Mouse (Mus musculus) forebrain, embryonic 14.5 days (tissue): ENCODE measurements around the gene Ppfibp1. TPM values are rescaled to one million over a fixed set of nuclear protein-coding genes. Genes with fewer than 3 reads are reported as not detected.

Experiments used
- ATAC-seq: fragments of 200-750 bp; cut with Nextera tagmentation; 2 replicates; pipeline ENCODE4 v1.8.0; 2017; ENCODE audit warnings: mild to moderate bottlenecking, moderate library complexity
- DNase-seq: peaks from one replicate; pipeline ENCODE4 v3.0.0-alpha.2; 2015; ENCODE audit warnings: low spot score
- H3K27ac ChIP-seq: fragments of 300-500 bp; sonication (generic); 2 replicates; pipeline ENCODE4 v1.5.1; 2014; ENCODE audit warnings: low read depth, mild to moderate bottlenecking, control low read depth, low read length, moderate library complexity
- H3K27me3 ChIP-seq: fragments of 300-500 bp; sonication (generic); replicated peaks from 2 replicates; pipeline ENCODE4 v1.6.1; 2014; ENCODE audit warnings: low read length, control low read depth, mixed read lengths; ENCODE audit not compliant: control insufficient read depth, insufficient read depth
- H3K36me3 ChIP-seq: fragments of 300-500 bp; sonication (generic); 2 replicates; pipeline ENCODE4 v1.6.1; 2014; ENCODE audit warnings: low read length, control low read depth; ENCODE audit not compliant: control insufficient read depth, insufficient read depth
- H3K4me1 ChIP-seq: fragments of 300-500 bp; sonication (generic); 2 replicates; pipeline ENCODE4 v1.6.1; 2014; ENCODE audit warnings: antibody characterized with exemption, low read length, control low read depth; ENCODE audit not compliant: control insufficient read depth, insufficient read depth
- H3K4me2 ChIP-seq: fragments of 300-500 bp; sonication (generic); 2 replicates; pipeline ENCODE4 v1.6.1; 2014; ENCODE audit warnings: mild to moderate bottlenecking, control low read depth, low read length
- H3K4me3 ChIP-seq: fragments of 300-500 bp; sonication (generic); 2 replicates; pipeline ENCODE4 v1.5.1; 2014; ENCODE audit warnings: low read depth, low read length, control low read depth
- H3K9ac ChIP-seq: fragments of 300-500 bp; sonication (generic); 2 replicates; pipeline ENCODE4 v1.6.1; 2014; ENCODE audit warnings: mild to moderate bottlenecking, low read length, control low read depth, moderate library complexity
- H3K9me3 ChIP-seq: fragments of 300-500 bp; sonication (generic); replicated peaks from 2 replicates; pipeline ENCODE4 v1.6.1; 2016; ENCODE audit warnings: low read length, control low read depth, mixed read lengths; ENCODE audit not compliant: control insufficient read depth
- WGBS: fragments of 180-500 bp; shearing (Covaris S2); extraction: QIAGEN DNeasy Blood & Tissue Kit; methylation state at CpG from one replicate; pipeline ENCODE4 v1.1.7; 2014; 5-methylcytosine and 5-hydroxymethylcytosine counted together
- polyA plus RNA-seq: library from polyadenylated mRNA; unstranded; fragments of >200 nt; fragmentation: Nextera tagmentation; extraction: Ambion mirVana; gene quantifications from 2 replicates; pipeline ENCODE4 v1.2.1, GENCODE M21; 2014

Ppfibp1 gene
- polyA plus RNA-seq, 1 experiment from 2014 or later = 10.9 TPM

DNA sequence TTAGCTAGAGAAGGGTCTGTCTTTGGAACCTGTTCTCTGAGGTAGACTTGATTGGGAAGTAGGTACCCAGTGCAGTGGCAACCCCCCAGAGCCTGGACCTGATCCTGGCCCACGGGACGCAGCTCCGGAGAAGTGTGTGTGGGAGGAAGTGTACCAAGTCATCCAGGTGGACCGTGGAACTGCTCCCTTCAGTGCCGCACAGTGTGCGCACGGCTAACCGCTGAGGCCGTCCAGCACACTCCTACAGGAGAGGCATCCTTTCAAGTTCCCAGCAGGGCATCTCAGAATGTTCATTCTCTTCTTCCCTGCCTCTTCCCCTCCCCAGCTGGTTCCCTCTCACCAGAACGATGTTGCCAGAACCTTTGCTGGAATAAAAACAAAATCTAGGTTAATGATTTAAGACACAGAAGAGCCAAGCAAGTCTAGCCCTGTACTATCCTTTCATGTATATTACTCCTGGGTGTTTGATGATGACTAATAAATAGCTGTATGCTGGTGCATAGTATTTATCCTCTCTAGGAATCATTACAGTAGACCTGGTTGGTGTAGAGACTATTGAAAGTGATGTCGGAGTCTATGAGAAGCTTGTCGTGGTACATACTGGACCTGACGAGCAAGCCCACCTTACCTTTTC, 77.0 kb downstream of the Ppfibp1 start:
- no peak for ATAC-seq
- Histone ChIP-seq H3K9ac (no peak overlapping the region), H3K4me3 (no peak overlapping the region), H3K27me3 (no peaks in the 10 kb centered on the region), H3K4me2 (no peak overlapping the region), H3K9me3 (no peaks in the 10 kb centered on the region), H3K4me1 (no peaks in the 10 kb centered on the region), H3K27ac (no peak overlapping the region), H3K36me3 (no peaks in the 10 kb centered on the region)
- DNase-seq = no peak
- 71% methylated on average over 13 of the region's 13 CpGs for WGBS

DNA sequence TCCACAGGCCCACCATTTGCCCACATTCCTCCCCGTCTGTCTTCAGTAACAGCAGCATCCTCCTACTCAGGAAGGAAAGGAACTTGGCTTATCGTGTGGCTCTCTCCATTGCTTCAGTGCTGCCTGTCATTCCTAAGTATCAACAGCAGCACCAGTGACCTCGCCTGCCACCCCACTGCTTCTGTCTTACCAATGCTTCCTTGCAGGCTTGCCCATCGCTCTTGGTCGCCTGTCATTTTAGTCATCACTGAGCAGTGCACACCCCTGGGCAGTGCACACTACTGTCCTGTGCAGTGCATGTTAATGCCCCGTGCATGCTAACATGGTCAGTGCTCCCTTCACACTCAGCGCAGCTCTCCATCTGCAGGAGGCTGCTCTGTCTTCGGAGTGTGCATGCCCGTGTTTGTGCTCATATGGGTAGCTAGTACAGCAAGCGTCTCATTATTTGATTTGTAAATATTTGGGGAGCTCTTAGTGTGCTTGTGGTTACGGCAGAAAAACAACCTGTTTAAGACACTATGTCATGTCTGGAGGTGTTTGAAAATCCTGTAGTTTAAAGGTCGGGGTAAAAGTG, 78.2 kb downstream of the Ppfibp1 start:
- Histone ChIP-seq H3K9ac (no peak overlapping the region), H3K36me3 (no peaks in the 10 kb centered on the region), H3K27ac (no peak overlapping the region), H3K4me2 (no peak overlapping the region), H3K4me3 (no peak overlapping the region), H3K27me3 (no peaks in the 10 kb centered on the region), H3K4me1 (no peaks in the 10 kb centered on the region), H3K9me3 (no peaks in the 10 kb centered on the region)
- no peak for DNase-seq
- no peak for ATAC-seq
- 84% methylated on average over 12 of the region's 12 CpGs for WGBS

DNA sequence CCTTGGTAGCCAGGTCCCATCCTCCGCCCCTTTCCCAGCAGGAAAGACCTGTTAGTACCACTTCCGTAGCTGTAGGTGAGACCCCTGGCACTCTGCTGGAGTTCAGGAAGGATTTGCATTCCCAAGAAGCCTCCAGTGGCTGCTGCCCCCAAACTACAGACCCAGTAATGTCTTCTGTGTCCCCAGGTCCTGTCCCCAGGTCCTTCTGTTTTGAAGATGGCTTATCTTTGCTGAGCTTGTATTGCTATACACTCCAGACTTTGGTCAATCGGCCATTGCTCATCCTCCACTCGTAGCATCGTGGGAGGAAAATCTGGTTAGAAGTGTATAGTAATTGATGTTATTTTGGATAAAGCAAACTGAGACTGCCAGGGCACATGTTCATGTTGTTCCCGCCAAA, 79.5 kb downstream of the Ppfibp1 start:
- ATAC-seq = no peak
- WGBS = 83% methylated on average over 6 of the region's 6 CpGs
- Histone ChIP-seq H3K36me3 (no peaks in the 10 kb centered on the region), H3K4me2 (no peak overlapping the region), H3K9me3 (no peaks in the 10 kb centered on the region), H3K4me1 (no peaks in the 10 kb centered on the region), H3K9ac (no peak overlapping the region), H3K27me3 (no peaks in the 10 kb centered on the region), H3K27ac (no peak overlapping the region), H3K4me3 (no peak overlapping the region)
- no peak for DNase-seq

DNA sequence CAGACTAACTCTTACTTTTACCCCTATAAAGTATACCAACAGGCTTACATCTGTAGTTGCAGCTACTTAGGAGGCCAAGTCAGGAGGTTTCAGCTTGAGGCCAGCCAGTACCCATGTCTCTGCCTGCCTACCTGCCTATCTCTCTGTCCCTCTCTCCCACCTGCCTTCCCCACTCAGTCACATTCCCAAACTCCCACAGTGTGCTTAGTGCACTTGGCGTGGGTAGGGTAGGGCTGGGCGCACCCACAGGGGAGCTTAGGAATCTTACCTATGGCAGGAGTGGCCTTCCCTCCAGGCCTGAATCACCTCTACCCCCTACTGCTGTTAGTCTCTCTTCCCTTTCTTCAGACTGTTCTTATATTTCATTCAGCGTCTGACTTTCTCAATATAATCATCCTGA, 82.5 kb downstream of the Ppfibp1 start:
- Histone ChIP-seq H3K27me3 (no peaks in the 10 kb centered on the region), H3K36me3 (no peaks in the 10 kb centered on the region), H3K27ac (no peak overlapping the region), H3K4me2 (no peak overlapping the region), H3K9me3 (no peaks in the 10 kb centered on the region), H3K9ac (no peak overlapping the region), H3K4me1 (no peaks in the 10 kb centered on the region), H3K4me3 (no peak overlapping the region)
- 68% methylated on average over 3 of the region's 3 CpGs for WGBS
- DNase-seq (no peak), ATAC-seq (no peak)

DNA sequence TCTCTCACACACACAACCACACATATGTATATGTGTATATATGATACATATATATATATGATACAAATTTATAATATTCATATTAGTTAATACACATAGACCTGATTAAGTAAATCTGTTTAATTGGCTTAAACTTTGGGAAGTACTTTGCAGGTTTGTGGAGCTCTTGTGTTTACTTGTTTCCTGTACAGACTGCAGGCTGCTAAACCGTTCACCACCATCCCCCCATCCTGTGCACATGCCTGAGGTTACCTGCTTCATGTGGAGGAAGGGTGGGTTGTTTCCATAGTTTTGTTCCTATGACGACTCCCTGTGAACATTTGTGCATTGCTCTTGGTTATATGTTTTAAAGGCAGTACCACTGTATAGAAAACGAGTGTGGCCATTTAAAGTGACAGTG, 83.1 kb downstream of the Ppfibp1 start:
- H3K4me1 ChIP-seq = no peaks in the 10 kb centered on the region
- WGBS = 52% methylated on average over 3 of the region's 3 CpGs
- no peaks in the 10 kb centered on the region for H3K36me3 ChIP-seq
- H3K9ac ChIP-seq = no peak overlapping the region
- H3K4me2 ChIP-seq = no peak overlapping the region
- no peak overlapping the region for H3K27ac ChIP-seq
- H3K27me3 ChIP-seq = no peaks in the 10 kb centered on the region
- H3K9me3 ChIP-seq = no peaks in the 10 kb centered on the region
- DNase-seq (no peak), ATAC-seq (no peak)
- no peak overlapping the region for H3K4me3 ChIP-seq

DNA sequence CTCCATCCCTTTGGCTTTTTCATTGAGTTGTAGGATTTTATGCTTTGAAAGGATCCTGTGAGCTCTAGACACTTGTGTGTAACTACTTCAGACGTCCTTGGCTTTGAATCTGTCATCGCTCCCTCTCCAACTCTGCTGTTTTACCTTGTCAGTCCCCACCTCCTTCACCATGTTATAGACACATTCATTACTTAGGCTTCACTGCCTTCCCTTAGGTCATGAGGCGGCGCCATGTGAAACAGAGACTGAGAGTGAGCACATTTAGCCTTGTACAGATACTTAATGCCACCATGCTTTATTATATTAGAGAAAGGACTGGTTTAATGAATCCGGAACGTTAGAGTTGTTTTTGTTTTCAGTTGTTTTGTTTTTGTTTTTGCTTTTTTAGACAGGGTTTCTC, 83.7 kb downstream of the Ppfibp1 start:
- DNase-seq (no peak), ATAC-seq (no peak)
- Histone ChIP-seq H3K9ac (no peak overlapping the region), H3K27ac (no peak overlapping the region), H3K4me3 (no peak overlapping the region), H3K27me3 (no peaks in the 10 kb centered on the region), H3K36me3 (no peaks in the 10 kb centered on the region), H3K9me3 (no peaks in the 10 kb centered on the region), H3K4me1 (no peaks in the 10 kb centered on the region), H3K4me2 (no peak overlapping the region)
- 15% methylated on average over 6 of the region's 6 CpGs for WGBS

DNA sequence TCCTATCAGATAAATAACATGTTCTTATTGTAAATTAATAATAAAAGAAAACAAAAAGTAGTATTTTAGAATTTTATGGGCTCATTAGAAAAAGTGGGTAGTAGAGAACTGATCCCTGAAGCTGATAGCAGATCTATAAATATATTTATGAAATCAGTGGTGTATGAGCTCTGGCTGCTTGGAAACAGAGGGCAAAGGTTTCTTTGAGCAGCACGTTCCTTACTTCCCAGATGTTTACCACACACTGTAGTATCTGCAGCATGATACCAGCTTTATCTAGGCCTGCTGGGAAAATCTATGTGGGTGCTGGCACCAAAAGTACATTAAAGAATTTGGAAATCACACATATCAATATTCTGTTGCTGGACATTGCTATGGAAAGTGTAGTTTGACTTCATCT, 84.5 kb downstream of the Ppfibp1 start:
- no peaks in the 10 kb centered on the region for H3K36me3 ChIP-seq
- H3K27ac ChIP-seq = no peak overlapping the region
- no peak overlapping the region for H3K9ac ChIP-seq
- no peaks in the 10 kb centered on the region for H3K27me3 ChIP-seq
- DNase-seq (no peak), ATAC-seq (no peak)
- WGBS = 70% methylated on average over 1 of the region's 1 CpGs
- H3K4me2 ChIP-seq = no peak overlapping the region
- no peak overlapping the region for H3K4me3 ChIP-seq
- no peaks in the 10 kb centered on the region for H3K4me1 ChIP-seq
- no peaks in the 10 kb centered on the region for H3K9me3 ChIP-seq

DNA sequence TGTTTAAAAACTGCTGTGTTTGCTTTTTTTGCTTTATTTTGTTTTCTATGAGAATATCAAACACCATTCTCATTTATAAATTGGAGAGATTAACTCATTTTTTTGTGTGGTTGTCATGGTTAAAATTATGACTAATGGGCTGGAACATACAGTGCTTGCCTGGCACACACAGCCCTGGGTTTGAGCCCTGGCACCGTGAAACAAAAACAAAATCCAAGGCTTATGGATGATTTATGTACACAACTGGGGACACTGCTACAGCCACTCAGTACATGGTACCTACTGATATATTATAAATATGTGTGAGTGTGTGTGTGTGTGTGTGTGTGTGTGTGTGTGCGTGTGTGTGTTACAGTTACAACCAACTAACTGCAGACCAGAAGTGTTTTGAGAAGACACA, 85.1 kb downstream of the Ppfibp1 start:
- H3K4me1 ChIP-seq = no peaks in the 10 kb centered on the region
- WGBS = 50% methylated on average over 2 of the region's 2 CpGs
- no peaks in the 10 kb centered on the region for H3K27me3 ChIP-seq
- H3K4me3 ChIP-seq = no peak overlapping the region
- no peak overlapping the region for H3K27ac ChIP-seq
- H3K9me3 ChIP-seq = no peaks in the 10 kb centered on the region
- H3K36me3 ChIP-seq = no peaks in the 10 kb centered on the region
- ATAC-seq (no peak), DNase-seq (no peak)
- H3K9ac ChIP-seq = no peak overlapping the region
- H3K4me2 ChIP-seq = no peak overlapping the region

DNA sequence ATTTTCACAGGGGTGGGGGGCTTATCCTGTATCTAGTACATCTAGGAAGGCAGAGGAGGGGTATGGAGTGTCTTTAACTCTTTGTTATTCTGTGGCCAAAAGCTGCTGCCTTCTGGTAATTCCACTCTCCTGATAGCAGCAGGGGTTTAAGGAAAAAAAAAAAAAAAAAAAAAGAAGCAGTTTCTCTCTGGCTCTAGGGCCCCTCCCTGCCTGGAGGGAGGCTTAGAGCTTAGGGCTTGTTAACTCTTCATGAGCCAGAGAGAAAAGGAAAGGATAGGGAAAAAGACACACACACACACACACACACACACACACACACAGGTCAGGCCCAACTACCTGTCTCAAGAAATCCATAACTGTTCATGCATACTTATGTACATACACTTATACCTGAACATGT, 85.5 kb downstream of the Ppfibp1 start:
- Histone ChIP-seq H3K27ac (no peak overlapping the region), H3K4me1 (no peaks in the 10 kb centered on the region), H3K4me3 (no peak overlapping the region), H3K9ac (no peak overlapping the region), H3K9me3 (no peaks in the 10 kb centered on the region), H3K36me3 (no peaks in the 10 kb centered on the region), H3K27me3 (no peaks in the 10 kb centered on the region), H3K4me2 (no peak overlapping the region)
- no peak for DNase-seq
- no peak for ATAC-seq
